ENCODE assay signal across 8 mouse cellular contexts in the genomic region with DNA sequence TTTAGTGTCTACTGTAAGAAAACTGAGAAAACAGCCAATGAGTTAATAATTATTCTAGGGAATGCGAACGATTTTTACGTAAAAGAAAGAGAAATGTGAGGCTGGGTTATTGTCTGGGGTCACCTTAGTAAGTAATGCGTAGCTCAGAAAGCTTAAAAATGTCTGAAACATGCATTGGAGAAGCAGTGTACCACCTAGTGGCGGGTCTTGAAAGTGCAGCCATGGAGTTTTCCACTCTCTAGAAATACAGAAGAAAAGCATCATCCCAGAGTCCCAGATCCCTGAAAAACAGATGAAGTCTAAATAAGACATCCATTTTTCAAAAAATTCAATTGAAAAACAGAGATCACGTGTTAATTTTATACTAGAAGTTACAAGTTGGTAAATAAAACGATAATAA.
DNase-seq lines count a peak whose midpoint lies in the region; ATAC-seq and TF ChIP-seq lines count a peak whose summit lies in the region.

No protein-coding gene starts in this region.

- peak; percentile 13 for DNase-seq in cerebellum, adult 11 months
- peak; percentile 42 for DNase-seq in A20 (ENCODE audit: low read depth, low spot score)
- peak; percentile 68 for DNase-seq in adrenal gland, postnatal 25 days
- DNase-seq in embryonic facial prominence, embryonic 14.5 days (ENCODE audit: low spot score) = peak; percentile 25
- DNase-seq in kidney, postnatal 0 days (ENCODE audit: low spot score) = peak; percentile 75
- DNase-seq in lung, adult 18-20 months = peak; percentile 39 to 57
- DNase-seq in right cerebral cortex, postnatal 14 days = peak; percentile 70

- no peak overlapping the region for H3K9ac ChIP-seq in embryonic facial prominence, embryonic 14.5 days (ENCODE audit: low read depth, low read length)
- no peak overlapping the region for H3K9ac ChIP-seq in kidney, postnatal 0 days (ENCODE audit: low read depth, low read length)

- H3K4me3 ChIP-seq in embryonic facial prominence, embryonic 14.5 days (ENCODE audit: low read depth, low read length) = no peak overlapping the region
- H3K4me3 ChIP-seq in kidney, postnatal 0 days (replicated peaks; ENCODE audit: low read depth, low read length) = no peak overlapping the region

- no peaks in the 10 kb centered on the region for H3K36me3 ChIP-seq in embryonic facial prominence, embryonic 14.5 days (ENCODE audit: control insufficient read depth, insufficient read depth, low read length)
- H3K36me3 ChIP-seq in kidney, postnatal 0 days (ENCODE audit: insufficient read depth, low read length) = no peaks in the 10 kb centered on the region

- 34% methylated on average over 7 of the region's 7 CpGs for WGBS in embryonic facial prominence, embryonic 14.5 days
- WGBS in kidney, postnatal 0 days = 38% methylated on average over 7 of the region's 7 CpGs

- no peak overlapping the region for H3K4me2 ChIP-seq in embryonic facial prominence, embryonic 14.5 days (ENCODE audit: low read depth, low read length)
- no peak overlapping the region for H3K4me2 ChIP-seq in kidney, postnatal 0 days (ENCODE audit: low read length)

- no peaks in the 10 kb centered on the region for H3K4me1 ChIP-seq in embryonic facial prominence, embryonic 14.5 days (ENCODE audit: control insufficient read depth, insufficient read depth, low read length)
- H3K4me1 ChIP-seq in kidney, postnatal 0 days (replicated peaks; ENCODE audit: insufficient read depth, low read length) = no peaks in the 10 kb centered on the region

- H3K27ac ChIP-seq in embryonic facial prominence, embryonic 14.5 days (replicated peaks; ENCODE audit: low read depth, low read length) = no peak overlapping the region
- H3K27ac ChIP-seq in kidney, postnatal 0 days = no peak overlapping the region

- peak; percentile 87 for TF ChIP-seq CTCF in kidney, postnatal 0 days (IDR thresholded peaks at IDR 0.05; ENCODE audit: low read depth)

- ATAC-seq in cerebellum, adult (ENCODE audit: insufficient number of reproducible peaks, low FRiP score, low TSS enrichment) = no peak
- no peak for ATAC-seq in embryonic facial prominence, embryonic 14.5 days (ENCODE audit: low read depth)
- ATAC-seq in kidney, postnatal 0 days (replicated peaks; ENCODE audit: low FRiP score, low read depth) = no peak

- H3K9me3 ChIP-seq in embryonic facial prominence, embryonic 14.5 days (ENCODE audit: control insufficient read depth, low read length) = no peaks in the 10 kb centered on the region
- no peaks in the 10 kb centered on the region for H3K9me3 ChIP-seq in kidney, postnatal 0 days (replicated peaks; ENCODE audit: low read length)

- H3K27me3 ChIP-seq in embryonic facial prominence, embryonic 14.5 days (replicated peaks; ENCODE audit: control insufficient read depth, insufficient read depth, low read length) = no peaks in the 10 kb centered on the region
- no peaks in the 10 kb centered on the region for H3K27me3 ChIP-seq in kidney, postnatal 0 days (ENCODE audit: insufficient read depth, low read length)

Comparison
In these comparisons a context has a peak if more than half of its experiments do, and no peak if none do; other contexts are left out.
1. DNase-seq: peak in every context shown above with its lines; median percentile 75 in kidney, postnatal 0 days; 70 in right cerebral cortex, postnatal 14 days; 68 in adrenal gland, postnatal 25 days; 48 in lung, adult 18-20 months; 42 in A20; 25 in embryonic facial prominence, embryonic 14.5 days; 13 in cerebellum, adult 11 months.